ENCODE assay signal across 8 mouse cellular contexts in genomic region chr19:11770205-11770892, GRCm38 (mm10). TPM values are rescaled to one million over a fixed set of nuclear protein-coding genes. Genes with fewer than 3 reads are reported as not detected.
DNase-seq lines count a peak whose midpoint lies in the region; ATAC-seq and TF ChIP-seq lines count a peak whose summit lies in the region.

Gene Mrpl16, plus strand, starts transcription at chr19:11770391.

- no peaks in the 10 kb centered on the region for H3K27me3 ChIP-seq in kidney, embryonic 14.5 days (ENCODE audit: control insufficient read depth, insufficient read depth, low read length)
- H3K27me3 ChIP-seq in limb, embryonic 15.5 days, result no peaks in the 10 kb centered on the region

- H3K27ac ChIP-seq in bone marrow macrophage, adult 2 months (ENCODE audit: insufficient read depth, low read depth, low read length), result peak within 1 kb of the TSS; percentile 43
- H3K27ac ChIP-seq in embryonic fibroblast, embryonic 13.5 days (ENCODE audit: insufficient read depth, low read length), result peak within 1 kb of the TSS; percentile 14; the same call in 1 of the 2 replicates
- H3K27ac ChIP-seq in kidney, embryonic 14.5 days (ENCODE audit: low read depth, low read length), result peak within 1 kb of the TSS; percentile 37; the same call in 1 of the 2 replicates
- peak within 1 kb of the TSS; percentile 76 for H3K27ac ChIP-seq in limb, embryonic 15.5 days

- DNase-seq in A20 (ENCODE audit: low read depth, low spot score), result peak; percentile 93
- peak; percentile 72 to 86 for DNase-seq in heart, adult 9 months (ENCODE audit: low spot score in 2 of 2)
- DNase-seq in monocyte, adult 2 months (ENCODE audit: low read depth in 1 of 2, low spot score in 2 of 2), result peak; percentile 57 to 73
- DNase-seq in spleen, postnatal 36 days (ENCODE audit: low spot score in 2 of 2), result peak; percentile 79 to 87

- ATAC-seq in kidney, embryonic 14.5 days (ENCODE audit: low FRiP score, low TSS enrichment), result peak; percentile 92
- ATAC-seq in limb, embryonic 15.5 days (ENCODE audit: insufficient number of reproducible peaks, low FRiP score, low TSS enrichment, low read depth), result peak; percentile 88

- H3K9ac ChIP-seq in kidney, embryonic 14.5 days (ENCODE audit: low read depth, low read length), result peak within 1 kb of the TSS; percentile 76
- peak within 1 kb of the TSS; percentile 56 for H3K9ac ChIP-seq in limb, embryonic 15.5 days

- TF ChIP-seq CTCF in bone marrow macrophage, adult 2 months (IDR thresholded peaks at IDR 0.05; ENCODE audit: low read depth, low read length), result no peak
- TF ChIP-seq CTCF in embryonic fibroblast, embryonic 13.5 days (IDR thresholded peaks at IDR 0.05; ENCODE audit: borderline replicate concordance, insufficient read depth, low read length), result no peak

- WGBS in kidney, embryonic 14.5 days, result under 1% methylated on average over 30 of the region's 30 CpGs
- under 1% methylated on average over 30 of the region's 30 CpGs for WGBS in limb, embryonic 15.5 days

- peaks cover 25% of the 10 kb centered on the region for H3K4me1 ChIP-seq in bone marrow macrophage, adult 2 months (ENCODE audit: control insufficient read depth, insufficient read depth, low read length)
- peaks cover 2% of the 10 kb centered on the region; the same call in 1 of the 2 replicates for H3K4me1 ChIP-seq in embryonic fibroblast, embryonic 13.5 days (ENCODE audit: control insufficient read depth, insufficient read depth, low read length)
- 0 out of 2 replicates have a peak, but pooled peaks cover 6% of the 10 kb centered on the region for H3K4me1 ChIP-seq in kidney, embryonic 14.5 days (ENCODE audit: control insufficient read depth, insufficient read depth, low read length)
- peaks cover 5% of the 10 kb centered on the region; the same call in 1 of the 2 replicates for H3K4me1 ChIP-seq in limb, embryonic 15.5 days

- peak within 1 kb of the TSS; percentile 96 for H3K4me3 ChIP-seq in bone marrow macrophage, adult 2 months (ENCODE audit: insufficient read depth, low read length)
- peak within 1 kb of the TSS; percentile 87 for H3K4me3 ChIP-seq in embryonic fibroblast, embryonic 13.5 days (ENCODE audit: insufficient read depth, low read length)
- peak within 1 kb of the TSS; percentile 77 for H3K4me3 ChIP-seq in kidney, embryonic 14.5 days (ENCODE audit: low read length)
- peak within 1 kb of the TSS; percentile 64 for H3K4me3 ChIP-seq in limb, embryonic 15.5 days

- no peak for TF ChIP-seq POLR2A in bone marrow macrophage, adult 2 months (IDR thresholded peaks at IDR 0.05; ENCODE audit: borderline replicate concordance, low read depth, low read length)
- TF ChIP-seq POLR2A in embryonic fibroblast, embryonic 13.5 days (IDR thresholded peaks at IDR 0.05; ENCODE audit: low read depth, low read length), result peak; percentile 78

- H3K36me3 ChIP-seq in kidney, embryonic 14.5 days (ENCODE audit: control insufficient read depth, insufficient read depth, low read length), result peaks cover 22% of the 10 kb centered on the region
- peaks cover 23% of the 10 kb centered on the region for H3K36me3 ChIP-seq in limb, embryonic 15.5 days

- H3K4me2 ChIP-seq in kidney, embryonic 14.5 days (replicated peaks; ENCODE audit: low read depth, low read length), result peak within 1 kb of the TSS; percentile 71
- H3K4me2 ChIP-seq in limb, embryonic 15.5 days, result peak within 1 kb of the TSS; percentile 66

- no peaks in the 10 kb centered on the region for H3K9me3 ChIP-seq in kidney, embryonic 14.5 days (ENCODE audit: control insufficient read depth, low read length)
- H3K9me3 ChIP-seq in limb, embryonic 15.5 days, result no peaks in the 10 kb centered on the region

RNA-seq across cellular contexts. Expression of gene Mrpl16, which starts in this region (rescaled TPM):
- 19.2 and 20.8 TPM in 2 replicates for polyA plus RNA-seq in bone marrow macrophage, adult 2 months (2012; ENCODE audit: insufficient read depth, insufficient read length, missing spikeins)
- polyA plus RNA-seq in embryonic fibroblast, embryonic 13.5 days (2011; ENCODE audit: insufficient read length, low read depth, missing spikeins), result 29.2 and 34.4 TPM in 2 replicates
- polyA plus RNA-seq in kidney, embryonic 14.5 days (2014; fragmentation: Nextera tagmentation; extraction: Ambion mirVana), result 59.8 and 64.9 TPM in 2 replicates
- 38.9 and 40.1 TPM in 2 replicates for polyA plus RNA-seq in limb, embryonic 15.5 days (2015; fragmentation: Nextera tagmentation; extraction: Ambion mirVana)

Comparison
In these comparisons a context has a peak if more than half of its experiments do, and no peak if none do; other contexts are left out.
1. Peak in every context shown above with its lines: DNase-seq, ATAC-seq, H3K4me3 ChIP-seq and H3K27ac ChIP-seq.
2. H3K27ac ChIP-seq: peak in every context shown above with its lines; median percentile 76 in limb, embryonic 15.5 days; 43 in bone marrow macrophage, adult 2 months; 37 in kidney, embryonic 14.5 days; 14 in embryonic fibroblast, embryonic 13.5 days.